Mouse (Mus musculus): ENCODE data around the gene Igsf9. TPM values are rescaled to one million over a fixed set of nuclear protein-coding genes. Genes with fewer than 3 reads are reported as not detected.

Gene Igsf9
- total and polyA plus RNA-seq, 3 experiments: 0.38 TPM; not detected in 2

DNA sequence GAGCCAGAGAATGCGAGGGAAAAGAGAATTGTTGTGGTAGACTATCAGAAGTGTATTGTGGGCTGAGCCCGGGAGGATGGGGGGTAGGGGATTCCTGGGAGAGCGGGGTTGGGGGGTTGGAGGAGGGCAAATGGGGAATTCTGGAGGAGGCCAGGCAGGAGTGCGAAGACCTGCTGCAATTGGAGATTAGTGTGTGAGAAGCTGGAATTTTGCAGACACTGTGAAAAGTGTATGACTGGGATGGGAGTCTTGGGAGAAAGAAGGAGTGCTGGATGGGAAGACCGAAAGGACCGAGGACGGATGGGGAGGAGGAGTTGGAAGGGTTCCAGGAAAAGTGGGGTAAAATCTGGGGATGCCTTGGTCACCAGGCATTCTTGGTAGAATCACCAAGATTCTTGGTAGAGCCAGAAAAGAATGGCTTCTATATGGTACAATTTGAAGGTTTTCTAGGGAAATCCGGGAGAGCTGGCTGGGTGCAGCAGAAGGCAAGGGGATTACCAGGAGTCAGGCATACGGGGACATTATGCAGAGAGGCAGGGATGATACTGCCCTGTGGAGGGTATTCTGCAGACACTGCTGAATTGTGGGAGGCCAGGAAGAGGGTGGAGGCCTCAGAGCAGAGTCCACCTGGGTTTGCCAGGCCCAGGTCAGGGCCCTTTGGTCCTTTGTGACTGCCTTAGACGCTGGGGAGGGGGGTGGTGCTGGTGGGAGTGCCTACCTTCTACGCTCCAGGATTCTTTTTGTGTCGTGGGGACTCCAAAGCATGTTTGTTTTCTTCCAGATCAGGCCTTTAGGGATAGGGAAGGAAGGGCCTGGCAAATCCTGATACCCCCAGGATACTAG is 1.2 kb downstream of the Igsf9 start:
- no peak for ATAC-seq (ENCODE audit: extremely low read depth, insufficient number of reproducible peaks, low FRiP score, poor library complexity, severe bottlenecking)
- TF ChIP-seq TAL1 (conservative IDR thresholded peaks at IDR 0.05; ENCODE audit: low read depth, low read length) (no peak), POLR2AphosphoS5 (IDR thresholded peaks at IDR 0.05; ENCODE audit: insufficient replicate concordance, low read depth, low read length) (no peak), CTCF (IDR thresholded peaks at IDR 0.05; ENCODE audit: low read depth, low read length) (no peak), GATA2 (IDR thresholded peaks at IDR 0.05; ENCODE audit: borderline replicate concordance, low read depth, low read length) (no peak), GATA1 (IDR thresholded peaks at IDR 0.05; ENCODE audit: borderline replicate concordance, low read length) (no peak)
- Histone ChIP-seq H3K4me3 (ENCODE audit: low read depth, low read length) (no peak overlapping the region), H3K4me1 (ENCODE audit: insufficient read depth, low read depth, low read length) (no peaks in the 10 kb centered on the region), H3K9me3 (replicated peaks) (no peaks in the 10 kb centered on the region), H3K36me3 (replicated peaks) (no peaks in the 10 kb centered on the region), H3K27me3 (ENCODE audit: insufficient read depth, low read length) (peaks cover 29% of the 10 kb centered on the region)
- DNase-seq (ENCODE audit: low spot score): no peak

DNA sequence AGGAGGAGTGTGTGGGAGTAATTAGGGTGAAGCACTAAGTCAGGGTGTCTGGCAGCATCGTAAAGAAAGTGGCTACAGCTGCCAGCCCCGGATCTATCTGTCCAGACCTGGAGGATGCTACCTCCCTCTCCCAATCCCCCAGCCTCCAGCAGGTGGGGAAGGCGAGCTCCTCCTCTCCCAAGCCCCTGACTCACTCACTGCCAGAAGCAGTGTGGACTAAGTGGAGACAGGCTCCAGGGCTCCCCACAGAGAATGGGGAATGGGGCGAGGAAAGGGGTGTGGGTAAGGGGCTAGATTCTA is 1.7 kb downstream of the Igsf9 start:
- H3K27me3 ChIP-seq (ENCODE audit: insufficient read depth, low read length): peaks cover 32% of the 10 kb centered on the region
- no peak overlapping the region for H3K4me3 ChIP-seq (ENCODE audit: low read depth, low read length)
- no peaks in the 10 kb centered on the region for H3K4me1 ChIP-seq (ENCODE audit: insufficient read depth, low read depth, low read length)

DNA sequence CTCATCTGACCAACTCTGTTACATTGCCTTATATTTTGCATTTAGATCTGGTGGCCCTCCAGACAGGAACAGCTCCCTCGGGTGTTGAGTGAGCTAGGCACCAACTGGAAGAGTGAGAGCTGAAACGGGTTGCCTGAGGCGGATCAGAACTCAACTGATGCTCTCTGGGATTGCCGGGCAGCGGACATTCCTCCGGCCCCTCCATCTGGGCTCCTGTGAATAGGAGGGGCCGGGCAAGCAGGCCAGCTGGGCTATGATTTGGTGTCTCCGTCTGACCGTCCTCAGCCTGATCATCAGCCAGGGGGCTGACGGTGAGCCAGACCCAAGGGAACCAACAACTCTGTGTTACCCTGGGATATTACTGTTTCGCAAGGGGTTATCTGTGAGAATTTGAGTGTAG is 2.6 kb downstream of the Igsf9 start:
- Histone ChIP-seq H3K36me3 (replicated peaks) (no peaks in the 10 kb centered on the region), H3K4me3 (ENCODE audit: low read depth, low read length) (no peak overlapping the region), H3K4me1 (ENCODE audit: insufficient read depth, low read depth, low read length) (no peaks in the 10 kb centered on the region), H3K27me3 (ENCODE audit: insufficient read depth, low read length) (peaks cover 36% of the 10 kb centered on the region), H3K9me3 (replicated peaks) (no peaks in the 10 kb centered on the region)
- ATAC-seq (ENCODE audit: extremely low read depth, insufficient number of reproducible peaks, low FRiP score, poor library complexity, severe bottlenecking): no peak
- no peak for DNase-seq (ENCODE audit: low spot score)
- TF ChIP-seq POLR2AphosphoS5 (IDR thresholded peaks at IDR 0.05; ENCODE audit: insufficient replicate concordance, low read depth, low read length) (no peak), CTCF (IDR thresholded peaks at IDR 0.05; ENCODE audit: low read depth, low read length) (no peak), GATA2 (IDR thresholded peaks at IDR 0.05; ENCODE audit: borderline replicate concordance, low read depth, low read length) (no peak), TAL1 (conservative IDR thresholded peaks at IDR 0.05; ENCODE audit: low read depth, low read length) (no peak), GATA1 (IDR thresholded peaks at IDR 0.05; ENCODE audit: borderline replicate concordance, low read length) (no peak)

More for the DNA sequence above, 1.7 kb downstream of the Igsf9 start:
- no peak for DNase-seq (ENCODE audit: low spot score)
- TF ChIP-seq GATA2 (IDR thresholded peaks at IDR 0.05; ENCODE audit: borderline replicate concordance, low read depth, low read length) (no peak), GATA1 (IDR thresholded peaks at IDR 0.05; ENCODE audit: borderline replicate concordance, low read length) (no peak), POLR2AphosphoS5 (IDR thresholded peaks at IDR 0.05; ENCODE audit: insufficient replicate concordance, low read depth, low read length) (no peak), TAL1 (conservative IDR thresholded peaks at IDR 0.05; ENCODE audit: low read depth, low read length) (no peak), CTCF (IDR thresholded peaks at IDR 0.05; ENCODE audit: low read depth, low read length) (no peak)
- Histone ChIP-seq H3K9me3 (replicated peaks) (no peaks in the 10 kb centered on the region), H3K36me3 (replicated peaks) (no peaks in the 10 kb centered on the region)
- no peak for ATAC-seq (ENCODE audit: extremely low read depth, insufficient number of reproducible peaks, low FRiP score, poor library complexity, severe bottlenecking)

DNA sequence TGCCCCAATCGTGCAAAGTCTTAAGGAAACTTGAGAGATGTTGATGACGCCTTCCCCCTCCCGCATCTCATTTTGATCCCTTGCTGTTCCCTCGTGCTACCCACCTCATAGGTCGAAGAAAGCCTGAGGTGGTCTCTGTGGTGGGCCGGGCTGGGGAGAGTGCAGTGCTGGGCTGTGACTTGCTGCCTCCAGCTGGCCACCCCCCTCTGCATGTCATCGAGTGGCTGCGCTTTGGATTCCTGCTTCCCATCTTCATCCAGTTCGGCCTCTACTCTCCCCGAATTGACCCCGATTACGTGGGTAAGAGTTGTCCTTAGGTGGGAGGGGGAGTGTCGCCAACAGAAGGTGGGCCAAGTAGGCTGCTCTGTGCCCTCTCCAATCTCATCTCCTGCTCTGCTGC is 3.1 kb downstream of the Igsf9 start:
- no peaks in the 10 kb centered on the region for H3K4me1 ChIP-seq (ENCODE audit: insufficient read depth, low read depth, low read length)
- no peaks in the 10 kb centered on the region for H3K9me3 ChIP-seq (replicated peaks)
- H3K4me3 ChIP-seq (ENCODE audit: low read depth, low read length): no peak overlapping the region
- no peak for ATAC-seq (ENCODE audit: extremely low read depth, insufficient number of reproducible peaks, low FRiP score, poor library complexity, severe bottlenecking)
- H3K27me3 ChIP-seq (ENCODE audit: insufficient read depth, low read length): peaks cover 37% of the 10 kb centered on the region
- no peak for TF ChIP-seq GATA1 (IDR thresholded peaks at IDR 0.05; ENCODE audit: borderline replicate concordance, low read length)
- TF ChIP-seq TAL1 (conservative IDR thresholded peaks at IDR 0.05; ENCODE audit: low read depth, low read length): no peak
- no peak for TF ChIP-seq GATA2 (IDR thresholded peaks at IDR 0.05; ENCODE audit: borderline replicate concordance, low read depth, low read length)
- no peak for TF ChIP-seq POLR2AphosphoS5 (IDR thresholded peaks at IDR 0.05; ENCODE audit: insufficient replicate concordance, low read depth, low read length)
- TF ChIP-seq CTCF (IDR thresholded peaks at IDR 0.05; ENCODE audit: low read depth, low read length): no peak
- no peaks in the 10 kb centered on the region for H3K36me3 ChIP-seq (replicated peaks)
- DNase-seq (ENCODE audit: low spot score): no peak

DNA sequence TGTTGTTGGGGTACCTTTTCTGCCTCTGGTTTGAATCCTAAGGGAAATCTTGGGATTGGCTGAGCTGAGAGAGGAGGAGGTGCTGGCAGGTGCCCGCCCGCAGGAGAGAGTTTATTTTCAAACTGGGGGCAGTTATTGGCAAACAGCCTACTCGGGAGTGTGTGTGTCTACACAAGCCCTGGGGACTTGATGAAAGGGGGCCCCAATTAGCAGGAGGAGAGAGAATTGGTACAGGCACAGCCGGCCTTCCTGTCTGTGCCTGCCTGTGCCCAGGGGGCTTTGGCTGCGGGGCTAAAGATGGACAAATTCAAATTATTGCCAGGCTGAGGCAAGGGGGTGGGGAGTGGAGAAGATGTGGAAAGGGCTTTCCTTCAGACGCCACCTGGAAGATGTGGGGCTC is 4.2 kb downstream of the Igsf9 start:
- peaks cover 37% of the 10 kb centered on the region for H3K27me3 ChIP-seq (ENCODE audit: insufficient read depth, low read length)
- H3K36me3 ChIP-seq (replicated peaks): no peaks in the 10 kb centered on the region
- peaks cover 7% of the 10 kb centered on the region; the same call in 1 of the 2 replicates for H3K4me1 ChIP-seq (ENCODE audit: insufficient read depth, low read depth, low read length)
- no peak for ATAC-seq (ENCODE audit: extremely low read depth, insufficient number of reproducible peaks, low FRiP score, poor library complexity, severe bottlenecking)
- no peak for TF ChIP-seq CTCF (IDR thresholded peaks at IDR 0.05; ENCODE audit: low read depth, low read length)
- no peak for TF ChIP-seq GATA2 (IDR thresholded peaks at IDR 0.05; ENCODE audit: borderline replicate concordance, low read depth, low read length)
- no peak for TF ChIP-seq TAL1 (conservative IDR thresholded peaks at IDR 0.05; ENCODE audit: low read depth, low read length)
- TF ChIP-seq POLR2AphosphoS5 (IDR thresholded peaks at IDR 0.05; ENCODE audit: insufficient replicate concordance, low read depth, low read length): no peak
- no peak for TF ChIP-seq GATA1 (IDR thresholded peaks at IDR 0.05; ENCODE audit: borderline replicate concordance, low read length)
- DNase-seq (ENCODE audit: low spot score): no peak
- H3K9me3 ChIP-seq (replicated peaks): no peaks in the 10 kb centered on the region
- H3K4me3 ChIP-seq (ENCODE audit: low read depth, low read length): no peak overlapping the region

DNA sequence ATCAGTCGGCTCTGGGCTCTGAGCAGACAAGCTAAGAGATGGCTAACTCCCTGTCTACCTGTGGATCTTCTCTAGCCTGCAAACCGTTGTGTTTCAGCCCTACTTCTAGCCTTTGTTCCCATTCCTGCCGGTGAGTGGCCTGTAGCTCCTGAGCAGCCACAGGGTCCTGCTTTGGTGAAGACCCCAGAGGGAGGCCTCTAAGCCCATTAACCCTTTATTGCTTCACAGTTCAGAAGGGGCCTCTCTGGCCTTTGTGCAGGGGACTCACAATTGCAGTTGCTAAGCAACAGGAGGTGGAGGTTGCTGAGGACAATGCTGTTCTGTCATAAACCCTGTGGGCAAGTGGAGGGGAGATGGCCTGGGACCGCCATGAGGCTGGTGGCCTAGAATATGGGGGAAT is 4.6 kb downstream of the Igsf9 start:
- Histone ChIP-seq H3K9me3 (replicated peaks) (no peaks in the 10 kb centered on the region), H3K27me3 (ENCODE audit: insufficient read depth, low read length) (peaks cover 39% of the 10 kb centered on the region), H3K36me3 (replicated peaks) (no peaks in the 10 kb centered on the region), H3K4me3 (ENCODE audit: low read depth, low read length) (no peak overlapping the region), H3K4me1 (ENCODE audit: insufficient read depth, low read depth, low read length) (peaks cover 7% of the 10 kb centered on the region; the same call in 1 of the 2 replicates)
- TF ChIP-seq CTCF (IDR thresholded peaks at IDR 0.05; ENCODE audit: low read depth, low read length): no peak
- TF ChIP-seq TAL1 (conservative IDR thresholded peaks at IDR 0.05; ENCODE audit: low read depth, low read length): no peak
- TF ChIP-seq GATA2 (IDR thresholded peaks at IDR 0.05; ENCODE audit: borderline replicate concordance, low read depth, low read length): no peak
- TF ChIP-seq GATA1 (IDR thresholded peaks at IDR 0.05; ENCODE audit: borderline replicate concordance, low read length): no peak
- TF ChIP-seq POLR2AphosphoS5 (IDR thresholded peaks at IDR 0.05; ENCODE audit: insufficient replicate concordance, low read depth, low read length): no peak
- DNase-seq (ENCODE audit: low spot score): no peak
- ATAC-seq (ENCODE audit: extremely low read depth, insufficient number of reproducible peaks, low FRiP score, poor library complexity, severe bottlenecking): no peak

All from G1E (cell line).